Mouse (Mus musculus) CH12.LX (cell line): Measurements from ENCODE around the gene Dapk1. TPM values are rescaled to one million over a fixed set of nuclear protein-coding genes. Genes with fewer than 3 reads are reported as not detected.

ENCODE experiments used
- DNase-seq: peaks from one replicate; pipeline ENCODE4 v3.0.0-alpha.2; 2013; ENCODE audit errors: extremely low read depth
- H3K27ac ChIP-seq: 2 replicates; pipeline ENCODE4 v1.5.1; 2012; ENCODE audit warnings: low read depth, mild to moderate bottlenecking, control low read depth, moderate library complexity; ENCODE audit not compliant: insufficient read depth
- H3K27me3 ChIP-seq: replicated peaks from 2 replicates; pipeline ENCODE3; 2012; ENCODE audit warnings: inconsistent platforms
- H3K36me3 ChIP-seq, 2 experiments: replicated peaks in 1 of 2; 2 replicates each; pipeline versions ENCODE3 to v1.6.1; 2012; ENCODE audit warnings: inconsistent platforms in 1 of 2, low read length in 1 of 2, mild to moderate bottlenecking in 1 of 2, mixed read lengths in 1 of 2, moderate library complexity in 1 of 2; ENCODE audit not compliant: control insufficient read depth in 1 of 2, insufficient read depth in 1 of 2
- H3K4me1 ChIP-seq, 2 experiments: 2 replicates each; pipeline ENCODE4 v1.6.1; 2012; ENCODE audit warnings: inconsistent platforms in 1 of 2, moderate library complexity in 1 of 2; ENCODE audit not compliant: insufficient read depth in 2 of 2, control insufficient read depth in 1 of 2
- H3K4me2 ChIP-seq: 2 replicates; pipeline ENCODE4 v1.6.1; 2012; ENCODE audit warnings: low read depth, mild to moderate bottlenecking, control low read depth; ENCODE audit not compliant: poor library complexity, insufficient read depth, severe bottlenecking
- H3K4me3 ChIP-seq, 3 experiments: fragments of 150-350 bp in 1 of 3; sonication (generic) in 1 of 3; replicated peaks in 1 of 3; 2 replicates each; pipeline versions ENCODE3 to v1.5.1; 2011 to 2012; ENCODE audit warnings: low read depth in 2 of 3, low read length in 2 of 3, mild to moderate bottlenecking in 2 of 3, moderate library complexity in 2 of 3, control low read depth in 1 of 3, improper control_type of control experiment in 1 of 3, inconsistent platforms in 1 of 3, mixed read lengths in 1 of 3; ENCODE audit not compliant: poor library complexity in 1 of 3
- H3K79me2 ChIP-seq: replicated peaks from 2 replicates; pipeline ENCODE4 v1.6.1; 2012; ENCODE audit warnings: mild to moderate bottlenecking, moderate library complexity; ENCODE audit not compliant: control insufficient read depth, poor library complexity, insufficient read depth, severe bottlenecking; ENCODE audit errors: extremely low read depth
- H3K9ac ChIP-seq: 2 replicates; pipeline ENCODE4 v1.6.1; 2012; ENCODE audit warnings: low read depth, mild to moderate bottlenecking, control low read depth, moderate library complexity; ENCODE audit not compliant: insufficient read depth
- H3K9me3 ChIP-seq: replicated peaks from 2 replicates; pipeline ENCODE3; 2012; ENCODE audit warnings: low read length, inconsistent platforms, mixed read lengths
- CHD1 ChIP-seq: IDR thresholded peaks from 2 replicates; pipeline ENCODE4 v1.6.1; 2012; ENCODE audit warnings: low read depth, low read length, improper control_type of control experiment, inconsistent platforms
- CHD2 ChIP-seq: IDR thresholded peaks from 2 replicates; pipeline ENCODE4 v1.6.1; 2011; ENCODE audit warnings: low read length, improper control_type of control experiment
- ELF1 ChIP-seq: IDR thresholded peaks from 2 replicates; pipeline ENCODE4 v1.6.1; 2014; ENCODE audit warnings: low read depth, mild to moderate bottlenecking, inconsistent platforms, low read length, improper control_type of control experiment
- ETS1 ChIP-seq: conservative IDR thresholded peaks from 2 replicates; pipeline ENCODE4 v1.6.1; 2012; ENCODE audit warnings: low read depth, mild to moderate bottlenecking, inconsistent platforms, low read length, improper control_type of control experiment, moderate library complexity
- GABPA ChIP-seq: IDR thresholded peaks from 2 replicates; pipeline ENCODE4 v1.6.1; 2012; ENCODE audit warnings: low read depth, low read length, improper control_type of control experiment, inconsistent platforms; ENCODE audit not compliant: insufficient replicate concordance
- JUND ChIP-seq: conservative IDR thresholded peaks from 2 replicates; pipeline ENCODE4 v1.6.1; 2011; ENCODE audit warnings: low read depth, low read length, improper control_type of control experiment
- KAT2A ChIP-seq: IDR thresholded peaks from 2 replicates; pipeline ENCODE4 v1.6.1; 2012; ENCODE audit warnings: low read length, improper control_type of control experiment, inconsistent platforms; ENCODE audit not compliant: insufficient replicate concordance
- MAFK ChIP-seq: IDR thresholded peaks from 2 replicates; pipeline ENCODE4 v1.6.1; 2011; ENCODE audit warnings: low read length, improper control_type of control experiment; ENCODE audit not compliant: insufficient replicate concordance
- MAX ChIP-seq: IDR thresholded peaks from 2 replicates; pipeline ENCODE4 v1.6.1; 2011; ENCODE audit warnings: low read length, improper control_type of control experiment
- MAZ ChIP-seq: IDR thresholded peaks from 2 replicates; pipeline ENCODE4 v1.6.1; 2012; ENCODE audit warnings: low read depth, mild to moderate bottlenecking, inconsistent platforms, low read length, improper control_type of control experiment, moderate library complexity
- MEF2A ChIP-seq: IDR thresholded peaks from 2 replicates; pipeline ENCODE4 v1.6.1; 2014; ENCODE audit warnings: low read depth, mild to moderate bottlenecking, inconsistent platforms, low read length, improper control_type of control experiment, borderline replicate concordance
- MXI1 ChIP-seq: IDR thresholded peaks from 2 replicates; pipeline ENCODE4 v1.6.1; 2011; ENCODE audit warnings: mild to moderate bottlenecking, low read depth, low read length, improper control_type of control experiment
- MYC ChIP-seq: IDR thresholded peaks from 2 replicates; pipeline ENCODE4 v1.6.1; 2011; ENCODE audit warnings: low read depth, mild to moderate bottlenecking, improper control_type of control experiment, low read length
- NRF1 ChIP-seq: IDR thresholded peaks from 2 replicates; pipeline ENCODE4 v1.6.1; 2014; ENCODE audit warnings: low read depth, mild to moderate bottlenecking, inconsistent platforms, low read length, improper control_type of control experiment, moderate library complexity
- RAD21 ChIP-seq: IDR thresholded peaks from 2 replicates; pipeline ENCODE4 v1.6.1; 2011; ENCODE audit warnings: low read depth, mild to moderate bottlenecking, low read length, improper control_type of control experiment, moderate library complexity
- RCOR1 ChIP-seq: conservative IDR thresholded peaks from 2 replicates; pipeline ENCODE4 v1.6.1; 2012; ENCODE audit warnings: low read depth, mild to moderate bottlenecking, inconsistent platforms, low read length, improper control_type of control experiment
- SMC3 ChIP-seq: IDR thresholded peaks from 2 replicates; pipeline ENCODE4 v1.6.1; 2011; ENCODE audit warnings: low read depth, low read length, improper control_type of control experiment
- UBTF ChIP-seq: IDR thresholded peaks from 2 replicates; pipeline ENCODE4 v1.6.1; 2012; ENCODE audit warnings: low read depth, mild to moderate bottlenecking, inconsistent platforms, low read length, improper control_type of control experiment, moderate library complexity
- USF1 ChIP-seq: IDR thresholded peaks from 2 replicates; pipeline ENCODE4 v1.6.1; 2014; ENCODE audit warnings: low read depth, mild to moderate bottlenecking, inconsistent platforms, low read length, improper control_type of control experiment
- USF2 ChIP-seq: conservative IDR thresholded peaks from 2 replicates; pipeline ENCODE4 v1.6.1; 2011; ENCODE audit warnings: low read depth, low read length, improper control_type of control experiment
- ZMIZ1 ChIP-seq: IDR thresholded peaks from 2 replicates; pipeline ENCODE4 v1.6.1; 2012; ENCODE audit warnings: low read depth, mild to moderate bottlenecking, inconsistent platforms, low read length, improper control_type of control experiment
- dilution Hi-C: fragments of 300-500 bp; cut with MboI; formaldehyde crosslinking; loops from 2 replicates; pipeline ENCODE4 v1.14.3; 2020; ENCODE audit warnings: low sequenced_read_pairs; ENCODE audit not compliant: extremely low pct_unique_long_range_greater_than_20kb, extremely low pct_ligation_motif_present
- in situ Hi-C: fragments of 300-500 bp; cut with MboI; formaldehyde crosslinking; loops from 3 replicates; pipeline ENCODE4 v1.14.3; 2019; ENCODE audit warnings: low sequenced_read_pairs, low pct_ligation_motif_present, low pct_unique_long_range_greater_than_20kb, mixed read lengths
- polyA plus RNA-seq: library from polyadenylated mRNA; unstranded; fragments of >175 nt; gene quantifications from 2 replicates; pipeline ENCODE4 v1.2.1, GENCODE M21; 2012; ENCODE audit warnings: low read depth; ENCODE audit not compliant: insufficient read length
- total RNA-seq, 2 experiments: library from RNA; depleted of rRNA; stranded (reverse); fragments of 300-350 nt in 1 of 2; fragments of >200 nt in 1 of 2; gene quantifications; 2 replicates each; pipeline ENCODE4 v1.2.3; 2012 to 2014

Gene Dapk1
- total and polyA plus RNA-seq, 3 experiments: not detected

DNA sequence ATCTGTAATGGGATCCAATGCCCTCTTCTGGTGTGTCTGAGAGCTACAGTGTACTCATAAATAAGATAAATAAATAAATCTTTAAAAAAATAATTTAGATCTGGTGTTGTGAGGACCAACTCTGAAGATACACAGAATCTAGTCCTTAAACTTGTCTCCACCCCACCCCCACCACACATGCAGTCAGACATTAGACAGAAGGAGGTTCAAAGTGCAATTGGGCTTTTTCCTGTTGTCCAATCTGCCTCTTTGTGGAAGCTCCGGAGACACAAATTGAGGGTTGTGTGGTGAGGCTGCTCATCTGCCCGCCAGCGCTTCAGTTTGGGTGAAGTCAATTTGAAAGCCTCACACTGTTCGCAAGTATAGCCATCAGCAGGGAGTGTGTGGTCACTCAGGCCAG lies 63.7 kb downstream of the Dapk1 start:
- Histone ChIP-seq H3K27ac (no peak overlapping the region), H3K4me2 (no peak overlapping the region), H3K4me3 (no peak overlapping the region), H3K27me3 (no peaks in the 10 kb centered on the region), H3K79me2 (no peaks in the 10 kb centered on the region), H3K4me1 (no peaks in the 10 kb centered on the region), H3K9ac (no peak overlapping the region), H3K36me3 (no peaks in the 10 kb centered on the region), H3K9me3 (peaks cover 89% of the 10 kb centered on the region)
- in situ Hi-C loops (no loop called here), dilution Hi-C loops (no loop called here)
- no peak for DNase-seq
- no peak for TF ChIP-seq MXI1
- TF ChIP-seq ELF1: no peak
- TF ChIP-seq JUND: no peak
- TF ChIP-seq ZMIZ1: no peak
- TF ChIP-seq GABPA: no peak
- TF ChIP-seq CHD2: no peak
- no peak for TF ChIP-seq USF1
- no peak for TF ChIP-seq KAT2A
- no peak for TF ChIP-seq RAD21
- no peak for TF ChIP-seq SMC3
- TF ChIP-seq RCOR1: no peak
- TF ChIP-seq MAFK: no peak
- no peak for TF ChIP-seq MEF2A
- TF ChIP-seq CHD1: no peak
- no peak for TF ChIP-seq ETS1
- TF ChIP-seq MYC: no peak
- TF ChIP-seq MAX: no peak
- no peak for TF ChIP-seq USF2
- TF ChIP-seq NRF1: no peak

DNA sequence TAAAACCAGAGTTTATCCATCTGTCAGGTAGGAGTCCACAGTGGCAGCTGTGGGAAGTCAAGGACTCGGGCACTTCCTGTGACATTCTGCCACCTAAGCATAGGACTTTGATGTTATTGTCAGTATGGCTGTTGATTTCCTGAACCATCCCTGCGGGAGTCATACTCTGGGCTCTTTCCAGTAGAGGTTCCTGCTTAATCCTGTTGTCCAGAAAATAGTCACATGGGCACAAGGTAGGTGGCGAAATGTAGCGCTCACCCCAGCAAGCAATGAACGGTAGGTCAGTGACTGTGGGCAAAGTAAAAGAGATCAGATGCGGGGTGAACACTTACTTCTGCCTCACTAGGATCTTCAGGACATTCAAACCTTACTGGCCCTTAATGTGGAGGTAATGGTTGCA lies 66.3 kb downstream of the Dapk1 start:
- no peak for TF ChIP-seq MAZ
- no peak for TF ChIP-seq UBTF
- TF ChIP-seq SMC3: no peak
- H3K27ac ChIP-seq: no peak overlapping the region
- no peaks in the 10 kb centered on the region for H3K79me2 ChIP-seq
- DNase-seq: no peak
- dilution Hi-C loops: no loop called here
- H3K9ac ChIP-seq: no peak overlapping the region
- no peaks in the 10 kb centered on the region for H3K36me3 ChIP-seq
- H3K27me3 ChIP-seq: no peaks in the 10 kb centered on the region
- in situ Hi-C loops: no loop called here
- no peak overlapping the region for H3K4me3 ChIP-seq
- no peaks in the 10 kb centered on the region for H3K4me1 ChIP-seq
- peaks cover 89% of the 10 kb centered on the region for H3K9me3 ChIP-seq
- no peak overlapping the region for H3K4me2 ChIP-seq
